Comparison of ENCODE assay signal across 8 mouse cellular contexts in the genomic region with DNA sequence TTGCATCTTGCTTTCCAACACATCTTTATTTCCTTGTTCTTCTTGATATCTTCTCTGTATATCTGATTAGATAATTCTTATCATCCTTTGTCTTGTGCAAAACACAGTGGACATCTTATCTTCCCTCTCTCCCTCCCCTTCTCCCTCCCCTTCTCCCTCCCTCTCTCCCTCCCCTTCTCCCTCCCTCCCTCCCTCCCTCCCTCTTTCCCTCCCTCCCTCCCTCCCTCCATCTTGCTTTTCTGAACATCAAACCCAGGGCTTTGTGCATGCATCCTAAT.
DNase-seq lines count a peak whose midpoint lies in the region; ATAC-seq and TF ChIP-seq lines count a peak whose summit lies in the region.
"Had no signal": no experiment of that assay in that cellular context is flagged by ENCODE, and none has a peak within 500 bp of the region (broad histone marks: within the 10 kb centered on the region; RNA-seq: fewer than 3 reads in every experiment).

No protein-coding gene starts in this region.

- H3K4me1 ChIP-seq in liver, embryonic 11.5 days (replicated peaks; ENCODE audit: control insufficient read depth, insufficient read depth, low read length) = peaks cover 51% of the 10 kb centered on the region
- H3K4me1 ChIP-seq in forebrain, embryonic 13.5 days = peaks cover 22% of the 10 kb centered on the region
- H3K4me1 ChIP-seq in hindbrain, postnatal 0 days (ENCODE audit: insufficient read depth, low read length) = peaks cover 8% of the 10 kb centered on the region
- H3K4me1 ChIP-seq in neural tube, embryonic 12.5 days = peaks cover 31% of the 10 kb centered on the region

- DNase-seq in liver, embryonic 11.5 days (ENCODE audit: low spot score) = no peak
- no peak for DNase-seq in liver
- DNase-seq in hindbrain, postnatal 0 days (ENCODE audit: low spot score) = no peak
- DNase-seq: lung, postnatal 10 days had no signal

- TF ChIP-seq CTCF in hindbrain, postnatal 0 days (IDR thresholded peaks at IDR 0.05; ENCODE audit: low read depth) = no peak

- no peak overlapping the region for H3K4me2 ChIP-seq in liver, embryonic 11.5 days
- no peak overlapping the region for H3K4me2 ChIP-seq in forebrain, embryonic 13.5 days
- no peak overlapping the region for H3K4me2 ChIP-seq in hindbrain, postnatal 0 days (ENCODE audit: low read depth, low read length)
- H3K4me2 ChIP-seq in neural tube, embryonic 12.5 days (replicated peaks) = peak overlapping the region; percentile 33; the same call in 1 of the 2 replicates

- no peaks in the 10 kb centered on the region for H3K36me3 ChIP-seq in liver, embryonic 11.5 days (ENCODE audit: control insufficient read depth, insufficient read depth, low read length)
- no peaks in the 10 kb centered on the region for H3K36me3 ChIP-seq in forebrain, embryonic 13.5 days (ENCODE audit: poor library complexity, severe bottlenecking)
- H3K36me3 ChIP-seq in hindbrain, postnatal 0 days (ENCODE audit: insufficient read depth, low read length) = no peaks in the 10 kb centered on the region
- H3K36me3 ChIP-seq in neural tube, embryonic 12.5 days = no peaks in the 10 kb centered on the region

- no peaks in the 10 kb centered on the region for H3K9me3 ChIP-seq in liver, embryonic 11.5 days (ENCODE audit: control insufficient read depth, low read length)
- no peaks in the 10 kb centered on the region for H3K9me3 ChIP-seq in forebrain, embryonic 13.5 days (replicated peaks)
- H3K9me3 ChIP-seq in hindbrain, postnatal 0 days (ENCODE audit: low read length) = no peaks in the 10 kb centered on the region
- no peaks in the 10 kb centered on the region for H3K9me3 ChIP-seq in neural tube, embryonic 12.5 days

- ATAC-seq in liver, embryonic 11.5 days (replicated peaks; ENCODE audit: low FRiP score) = no peak
- ATAC-seq in forebrain, embryonic 13.5 days = no peak
- ATAC-seq in hindbrain, postnatal 0 days = no peak
- ATAC-seq in neural tube, embryonic 12.5 days (ENCODE audit: low FRiP score, low read depth) = no peak
- no peak for ATAC-seq in activated CD4-positive, CD25-positive, alpha-beta regulatory T cell, adult 4 months
- ATAC-seq in granulocyte monocyte progenitor cell, adult 5-6 weeks (replicated peaks; ENCODE audit: poor library complexity, severe bottlenecking) = no peak

- H3K9ac ChIP-seq in liver, embryonic 11.5 days (ENCODE audit: low read depth, low read length) = no peak overlapping the region
- no peak overlapping the region for H3K9ac ChIP-seq in forebrain, embryonic 13.5 days
- H3K9ac ChIP-seq in hindbrain, postnatal 0 days (replicated peaks; ENCODE audit: low read length) = no peak overlapping the region
- no peak overlapping the region for H3K9ac ChIP-seq in neural tube, embryonic 12.5 days

- H3K27ac ChIP-seq in liver, embryonic 11.5 days (ENCODE audit: low read depth, low read length) = peak overlapping the region; percentile 59; the same call in 1 of the 2 replicates
- H3K27ac ChIP-seq in forebrain, embryonic 13.5 days = peak overlapping the region; percentile 79
- peak overlapping the region; percentile 68 for H3K27ac ChIP-seq in hindbrain, postnatal 0 days
- peak overlapping the region; percentile 85 for H3K27ac ChIP-seq in neural tube, embryonic 12.5 days

- H3K4me3 ChIP-seq in liver, embryonic 11.5 days (ENCODE audit: low read depth, low read length) = no peak overlapping the region
- no peak overlapping the region for H3K4me3 ChIP-seq in forebrain, embryonic 13.5 days
- H3K4me3 ChIP-seq in hindbrain, postnatal 0 days (ENCODE audit: low read length) = no peak overlapping the region
- H3K4me3 ChIP-seq in neural tube, embryonic 12.5 days = no peak overlapping the region

- no peaks in the 10 kb centered on the region for H3K27me3 ChIP-seq in liver, embryonic 11.5 days (replicated peaks; ENCODE audit: control insufficient read depth, insufficient read depth, low read length)
- no peaks in the 10 kb centered on the region for H3K27me3 ChIP-seq in forebrain, embryonic 13.5 days
- no peaks in the 10 kb centered on the region for H3K27me3 ChIP-seq in hindbrain, postnatal 0 days (ENCODE audit: insufficient read depth, low read length)
- no peaks in the 10 kb centered on the region for H3K27me3 ChIP-seq in neural tube, embryonic 12.5 days (replicated peaks)
